Mouse (Mus musculus): Measurements from ENCODE around the gene C1qtnf9.

- TF ChIP-seq CTCF (IDR thresholded peaks at IDR 0.05; ENCODE audit: borderline replicate concordance, insufficient read depth, low read depth, low read length) (no peak), POLR2A (IDR thresholded peaks at IDR 0.05; ENCODE audit: borderline replicate concordance, insufficient read depth, low read length) (no peak)
These were observed 15.3 kb downstream of the C1qtnf9 start for GRCm38 (mm10) chr14:60783196-60783595.

Data from cerebellum, adult 2 months (tissue).